Mouse (Mus musculus): ENCODE measurements around the gene Tmprss12.

DNA sequence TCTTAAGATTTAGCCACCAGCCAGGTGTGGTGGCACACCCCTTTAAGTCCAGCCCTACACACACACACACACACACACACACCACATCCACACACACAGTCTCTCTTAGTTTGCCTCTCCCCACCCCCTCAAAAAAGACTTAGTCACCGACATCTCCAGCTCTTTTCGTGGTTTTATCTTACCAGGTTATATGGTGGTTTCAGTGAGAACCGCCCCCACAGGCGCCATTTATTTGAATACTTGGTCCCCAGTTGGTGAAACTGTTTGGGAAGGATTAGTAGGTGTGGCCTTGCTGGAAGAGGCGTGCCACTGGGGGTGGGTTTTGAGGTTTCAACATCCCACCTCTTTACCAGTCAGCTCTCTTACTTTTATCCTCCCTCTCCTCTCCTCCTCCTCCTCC, 17.2 kb downstream of the Tmprss12 start:
- TF ChIP-seq CTCF (IDR thresholded peaks at IDR 0.05) (no peak), EP300 (IDR thresholded peaks at IDR 0.05) (no peak)

Data from lung, postnatal 0 days (tissue).